Mouse (Mus musculus): Measurements from ENCODE around the gene Ccp110.

The Ccp110 gene

DNA sequence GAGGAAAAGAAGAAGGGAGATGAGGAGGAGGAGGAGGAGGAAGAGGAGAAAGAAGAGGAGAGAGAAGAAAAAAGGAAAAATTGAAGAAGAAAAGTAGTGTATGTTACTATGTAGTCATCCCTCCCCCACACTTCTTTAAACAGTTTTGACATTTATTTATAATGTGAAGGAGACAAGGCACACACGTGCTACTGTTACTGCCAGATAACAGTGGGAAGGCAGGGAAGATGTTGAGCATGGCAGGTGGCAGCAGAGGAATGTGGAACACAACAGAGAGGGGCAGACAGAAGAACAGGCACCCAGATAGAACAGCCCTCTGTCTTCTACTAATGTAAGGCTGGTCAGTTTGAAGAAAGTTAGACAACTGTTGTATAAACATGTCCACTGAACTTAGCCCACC lies 57.3 kb downstream of the Ccp110 start:
- no peak for DNase-seq (ENCODE audit: low read depth)

DNA sequence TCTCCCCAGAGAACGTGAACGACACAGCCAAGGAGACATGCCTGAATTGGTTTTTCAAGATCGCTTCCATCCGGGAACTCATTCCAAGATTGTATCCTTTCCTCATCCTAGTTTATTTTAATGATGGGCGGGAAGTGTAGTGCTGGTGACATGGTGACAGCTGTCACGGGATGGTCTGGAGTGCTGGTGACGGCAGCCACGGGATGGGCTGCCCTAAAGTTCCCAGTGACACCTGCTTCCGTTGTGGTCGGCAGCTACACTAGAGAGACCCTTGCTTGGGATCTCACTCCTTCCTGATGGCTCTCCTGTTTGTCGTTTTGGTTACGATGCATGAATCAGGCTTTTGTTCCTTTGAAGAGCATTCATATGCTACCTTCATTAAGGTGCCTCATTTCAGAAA lies 60.7 kb downstream of the Ccp110 start:
- DNase-seq (ENCODE audit: low read depth) = no peak

DNA sequence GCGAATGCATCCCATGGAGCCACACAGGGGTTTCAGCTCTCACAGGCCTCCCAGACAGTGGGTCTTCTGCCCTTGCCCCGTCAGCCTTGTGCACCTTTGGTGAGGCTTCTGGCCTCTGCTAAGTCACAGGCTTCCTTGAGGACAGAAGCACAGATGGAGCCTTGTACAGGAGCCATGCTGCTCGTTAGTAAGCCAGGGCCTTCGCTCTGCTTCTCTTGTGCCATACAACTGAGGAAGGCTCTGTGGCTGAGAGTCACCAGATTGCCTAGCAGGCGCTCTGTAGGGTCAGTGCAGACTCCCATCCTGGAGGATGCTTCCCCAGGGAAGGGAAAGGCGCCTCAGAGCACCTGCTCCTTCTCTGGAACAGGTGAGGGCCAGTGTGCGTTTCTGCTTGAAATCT lies 63.6 kb downstream of the Ccp110 start:
- no peak for DNase-seq (ENCODE audit: low read depth)

DNA sequence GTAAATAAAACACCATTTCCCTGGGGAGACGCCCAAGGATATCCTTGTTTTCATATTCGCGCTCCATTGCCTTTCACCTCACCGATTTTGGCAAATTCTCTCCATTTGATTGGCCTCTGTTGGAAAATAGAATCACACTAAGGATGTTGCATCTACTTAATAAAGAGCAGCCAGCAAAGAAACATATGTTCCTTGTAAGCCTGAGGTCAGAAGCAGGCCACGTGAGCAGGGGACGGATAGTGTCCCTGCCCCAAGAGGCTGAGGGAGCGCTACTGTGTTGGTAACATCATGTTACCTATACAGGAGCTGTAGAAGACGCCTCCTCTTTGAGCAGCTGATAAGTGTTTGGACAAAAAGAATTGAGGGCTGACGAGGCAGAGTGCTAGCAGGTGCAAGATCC lies 64.1 kb downstream of the Ccp110 start:
- no peak for DNase-seq (ENCODE audit: low read depth)

DNA sequence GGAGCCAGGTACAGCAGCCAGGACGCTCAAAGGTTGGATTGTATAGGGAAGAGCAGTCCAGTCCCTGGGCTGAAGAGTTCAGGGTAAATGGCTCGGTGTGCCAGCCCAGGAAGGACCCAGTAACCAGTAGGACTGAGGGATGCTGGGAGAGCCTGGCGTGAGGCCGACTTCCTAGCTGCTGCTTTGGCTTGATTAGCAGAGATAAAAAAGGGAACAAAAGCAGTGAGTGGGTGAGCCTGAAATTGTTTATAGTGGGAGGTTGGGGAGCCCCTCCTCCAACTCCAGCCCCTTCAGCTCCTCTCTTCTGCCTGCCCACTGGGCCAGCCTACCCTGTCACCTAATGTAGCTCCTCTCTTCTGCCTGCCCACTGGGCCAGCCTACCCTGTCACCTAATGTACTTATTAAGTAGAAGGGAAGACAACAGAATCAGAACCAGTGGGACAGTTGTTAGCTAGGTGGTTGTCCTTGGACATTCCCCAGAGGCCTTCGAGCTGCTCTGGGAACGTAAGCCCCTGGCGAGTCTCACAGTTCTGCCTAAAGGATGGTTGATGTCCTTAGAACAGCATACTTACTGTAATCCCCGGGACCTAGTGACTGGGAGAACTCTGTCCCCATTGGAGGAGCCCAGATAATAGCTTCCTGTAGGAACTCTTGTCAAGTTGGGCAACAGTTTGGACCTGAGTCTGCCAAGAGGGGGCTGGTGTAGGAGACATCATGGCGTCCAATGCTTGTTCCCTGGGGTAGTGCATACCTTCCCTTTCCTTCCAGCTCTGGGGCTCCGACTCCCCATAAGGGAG lies 65.4 kb downstream of the Ccp110 start:
- DNase-seq (ENCODE audit: low read depth) = no peak

DNA sequence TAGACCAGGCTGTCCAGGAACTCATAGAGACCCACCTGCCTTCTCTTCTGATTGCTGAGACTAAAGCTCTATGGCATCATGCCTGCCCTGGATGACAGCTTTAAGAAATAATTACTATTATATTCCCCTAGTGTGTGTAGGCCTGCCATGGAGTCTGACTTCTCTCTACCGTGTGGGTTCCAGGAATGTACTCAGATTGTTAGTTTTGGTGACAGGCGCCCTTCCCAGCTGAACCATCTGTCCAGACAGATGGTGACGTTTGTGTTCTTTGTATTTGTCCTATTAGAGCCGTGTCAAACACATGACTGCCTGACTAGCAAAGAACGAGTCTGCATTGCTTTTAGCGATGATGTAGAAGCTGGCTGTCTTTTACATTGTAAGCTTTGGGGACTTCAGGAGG lies 66.2 kb downstream of the Ccp110 start:
- DNase-seq (ENCODE audit: low read depth) = no peak

DNA sequence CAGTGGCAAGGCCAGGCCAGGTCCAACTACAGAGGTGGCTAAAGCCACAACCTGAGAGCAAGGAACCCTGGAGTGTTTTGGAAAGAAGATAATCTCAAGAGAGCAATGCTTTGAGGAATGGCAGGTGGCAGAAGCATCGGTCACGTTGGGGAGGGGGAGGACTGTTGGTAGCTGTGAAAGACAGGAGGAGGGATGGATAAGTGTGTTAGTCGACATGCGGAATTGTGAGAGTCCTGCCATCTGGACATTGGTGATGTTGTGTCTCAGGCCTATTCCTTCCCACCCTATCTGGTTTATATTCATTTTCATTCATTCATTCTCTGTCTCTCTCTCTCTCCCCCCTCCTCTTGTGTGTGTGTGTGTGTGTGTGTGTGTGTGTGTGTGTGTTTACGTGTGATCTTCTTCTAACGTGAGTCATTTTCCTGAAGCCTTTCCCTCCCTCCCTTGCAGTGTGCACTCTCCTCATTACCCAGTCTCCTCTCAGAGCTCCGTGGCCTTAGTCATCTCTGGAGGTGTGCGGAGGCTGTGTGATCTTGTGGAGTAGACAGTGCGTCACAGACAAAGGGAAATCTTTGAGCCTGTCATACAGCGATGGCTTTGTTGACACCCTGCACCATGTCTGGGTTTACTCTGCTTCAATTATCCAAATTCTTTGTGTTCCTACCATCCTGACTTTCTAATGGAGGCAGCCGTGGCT lies 71.1 kb downstream of the Ccp110 start:
- peak; percentile 9 for DNase-seq (ENCODE audit: low read depth)

DNA sequence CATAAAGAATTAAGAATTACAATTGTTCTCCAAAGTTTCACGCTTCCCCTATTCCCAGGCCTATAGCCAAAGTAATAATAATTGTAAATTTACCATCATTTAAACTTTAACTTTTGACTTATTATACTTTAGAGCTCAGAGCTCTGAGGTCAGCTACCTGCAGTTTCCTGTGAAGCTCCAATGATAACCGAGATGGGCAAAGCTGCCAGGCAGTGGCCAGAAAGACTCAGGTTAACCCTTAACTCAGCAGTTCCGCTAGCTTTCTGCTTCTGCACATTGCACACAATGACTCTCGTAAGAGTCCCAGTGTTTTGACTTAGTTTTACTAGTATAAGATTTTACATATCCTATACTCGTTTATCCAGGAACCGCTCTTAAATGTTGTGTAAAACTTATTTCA lies 73.7 kb downstream of the Ccp110 start:
- no peak for DNase-seq (ENCODE audit: low read depth)
